Mouse (Mus musculus) megakaryocyte, embryonic 14.5 days (primary cell): ENCODE results near the gene Ltbp1.

Source experiments
- FLI1 ChIP-seq: IDR thresholded peaks from 2 replicates; pipeline ENCODE4 v1.6.1; 2012; ENCODE audit warnings: low read length, inconsistent platforms, mixed read lengths
- GATA1 ChIP-seq: IDR thresholded peaks from 3 replicates; pipeline ENCODE4 v1.6.1; 2012; ENCODE audit warnings: mixed read lengths, low read length, inconsistent platforms, borderline replicate concordance

- no peak for TF ChIP-seq FLI1
- TF ChIP-seq GATA1 = no peak
Observed at GRCm38 (mm10) chr17:75014601-75015356, 9.4 kb downstream of the Ltbp1 start.
